Mouse (Mus musculus): ENCODE data around the gene 2310061I04Rik.

DNA sequence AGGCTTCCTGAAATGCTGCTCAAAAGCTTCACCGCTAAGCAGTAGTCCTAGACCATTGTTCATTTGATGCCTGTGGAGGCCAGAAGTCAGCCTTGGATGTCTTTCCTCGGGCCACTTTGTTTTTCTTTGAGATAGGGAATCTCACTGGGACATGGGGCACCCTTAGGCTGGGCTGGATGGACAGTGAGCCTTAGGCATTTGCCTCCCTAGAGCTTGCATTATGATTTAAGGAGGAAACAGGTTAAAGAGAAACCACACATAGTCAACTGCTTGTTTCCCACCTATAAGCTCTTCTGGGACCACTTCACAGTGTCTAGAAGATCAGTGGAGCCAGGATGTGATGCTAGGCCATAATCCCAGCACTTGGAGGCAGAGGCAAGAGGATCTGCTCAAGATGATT lies 37.4 kb downstream of the 2310061I04Rik start:
- TF ChIP-seq EP300 (optimal IDR thresholded peaks at IDR 0.05), result no peak
- no peak for TF ChIP-seq CTCF (IDR thresholded peaks at IDR 0.05; ENCODE audit: low read depth)
